In genomic region chr15:61411821-61412220, GRCm38 (mm10) we compare ENCODE assay signal across 16 mouse cellular contexts.
"Had no signal": no experiment of that assay in that cellular context is flagged by ENCODE, and none has a peak within 500 bp of the region (broad histone marks: within the 10 kb centered on the region; RNA-seq: fewer than 3 reads in every experiment).

No protein-coding gene starts in this region.

- ATAC-seq: inflammation-experienced regulatory T-cells, adult 6 months; intestine, embryonic 16.5 days; liver, embryonic 12.5 days had no signal

- DNase-seq: kidney, adult 18-20 months; kidney, adult 9 months; kidney, postnatal 14 days; kidney, postnatal 4 days; layer of hippocampus, adult 9-11 months; liver; lung, adult 2 months; lung, postnatal 14 days; lung, postnatal 4 days; midbrain, embryonic 14.5 days; right cerebral cortex, adult 18-20 months; right cerebral cortex, postnatal 25 days; spleen, adult 18-20 months had no signal
